Mouse (Mus musculus) hindbrain, embryonic 16.5 days (tissue): ENCODE measurements around the gene Glcci1. TPM values are rescaled to one million over a fixed set of nuclear protein-coding genes. Genes with fewer than 3 reads are reported as not detected.

ENCODE experiments used
- ATAC-seq: fragments of 200-750 bp; cut with Nextera tagmentation; 2 replicates; pipeline ENCODE4 v1.8.0; 2017; ENCODE audit warnings: moderate TSS enrichment, moderate library complexity
- H3K27ac ChIP-seq: fragments of 300-500 bp; sonication (generic); 2 replicates; pipeline ENCODE4 v1.5.1; 2014; ENCODE audit warnings: low read depth, mild to moderate bottlenecking, control low read depth, low read length, moderate library complexity
- H3K27me3 ChIP-seq: fragments of 300-500 bp; sonication (generic); replicated peaks from 2 replicates; pipeline ENCODE4 v1.6.1; 2014; ENCODE audit warnings: low read length; ENCODE audit not compliant: control insufficient read depth, insufficient read depth
- H3K36me3 ChIP-seq: fragments of 300-500 bp; sonication (generic); 2 replicates; pipeline ENCODE4 v1.6.1; 2014; ENCODE audit warnings: mild to moderate bottlenecking, low read length, moderate library complexity, mixed read lengths; ENCODE audit not compliant: control insufficient read depth, insufficient read depth
- H3K4me1 ChIP-seq: fragments of 300-500 bp; sonication (generic); 2 replicates; pipeline ENCODE4 v1.6.1; 2014; ENCODE audit warnings: low read depth, low read length; ENCODE audit not compliant: control insufficient read depth, insufficient read depth
- H3K4me2 ChIP-seq: fragments of 300-500 bp; sonication (generic); 2 replicates; pipeline ENCODE4 v1.6.1; 2014; ENCODE audit warnings: mild to moderate bottlenecking, low read length, control low read depth, moderate library complexity
- H3K4me3 ChIP-seq: fragments of 300-500 bp; sonication (generic); 2 replicates; pipeline ENCODE4 v1.5.1; 2014; ENCODE audit warnings: mild to moderate bottlenecking, low read length, control low read depth, moderate library complexity
- H3K9ac ChIP-seq: fragments of 300-500 bp; sonication (generic); 2 replicates; pipeline ENCODE4 v1.6.1; 2014; ENCODE audit warnings: low read depth, mild to moderate bottlenecking, control low read depth, low read length, moderate library complexity
- H3K9me3 ChIP-seq: fragments of 300-500 bp; sonication (generic); 2 replicates; pipeline ENCODE4 v1.6.1; 2014; ENCODE audit warnings: mild to moderate bottlenecking, low read length, moderate library complexity; ENCODE audit not compliant: control insufficient read depth
- WGBS: fragments of 180-500 bp; shearing (Covaris S2); extraction: QIAGEN DNeasy Blood & Tissue Kit; methylation state at CpG from one replicate; pipeline ENCODE4 v1.1.7; 2014; 5-methylcytosine and 5-hydroxymethylcytosine counted together
- polyA plus RNA-seq: library from polyadenylated mRNA; unstranded; fragments of >200 nt; fragmentation: Nextera tagmentation; extraction: Ambion mirVana; gene quantifications from 2 replicates; pipeline ENCODE4 v1.2.1, GENCODE M21; 2015

Gene Glcci1
- polyA plus RNA-seq, 1 experiment from 2014 or later = 3.9 TPM

- H3K4me3 ChIP-seq = no peak overlapping the region
- 74% methylated on average over 7 of the region's 7 CpGs for WGBS
- no peaks in the 10 kb centered on the region for H3K27me3 ChIP-seq
- H3K4me2 ChIP-seq = no peak overlapping the region
- H3K27ac ChIP-seq = no peak overlapping the region
- no peaks in the 10 kb centered on the region for H3K9me3 ChIP-seq
- no peaks in the 10 kb centered on the region for H3K4me1 ChIP-seq
- no peak for ATAC-seq
- H3K36me3 ChIP-seq = no peaks in the 10 kb centered on the region
- H3K9ac ChIP-seq = no peak overlapping the region
These were observed 20.1 kb upstream of the Glcci1 start for GRCm38 (mm10) chr6:8489266-8489665.

- H3K36me3 ChIP-seq = no peaks in the 10 kb centered on the region
- no peak overlapping the region for H3K27ac ChIP-seq
- no peaks in the 10 kb centered on the region for H3K27me3 ChIP-seq
- no peaks in the 10 kb centered on the region for H3K4me1 ChIP-seq
- no peaks in the 10 kb centered on the region for H3K9me3 ChIP-seq
- H3K4me2 ChIP-seq = no peak overlapping the region
- H3K9ac ChIP-seq = no peak overlapping the region
- WGBS = 82% methylated on average over 1 of the region's 1 CpGs
- no peak for ATAC-seq
- H3K4me3 ChIP-seq = no peak overlapping the region
These were observed 19.3 kb upstream of the Glcci1 start for GRCm38 (mm10) chr6:8489938-8490585.

- Histone ChIP-seq H3K4me3 (no peak overlapping the region), H3K36me3 (no peaks in the 10 kb centered on the region), H3K9me3 (no peaks in the 10 kb centered on the region), H3K27ac (no peak overlapping the region), H3K9ac (no peak overlapping the region), H3K27me3 (no peaks in the 10 kb centered on the region), H3K4me1 (no peaks in the 10 kb centered on the region), H3K4me2 (no peak overlapping the region)
- WGBS = 95% methylated on average over 3 of the region's 3 CpGs
- ATAC-seq = no peak
These were observed 17.2 kb upstream of the Glcci1 start for GRCm38 (mm10) chr6:8492248-8492647.

- no peak overlapping the region for H3K4me2 ChIP-seq
- no peaks in the 10 kb centered on the region; the same call in 1 of the 2 replicates for H3K9me3 ChIP-seq
- no peaks in the 10 kb centered on the region for H3K36me3 ChIP-seq
- no peak overlapping the region for H3K9ac ChIP-seq
- H3K27ac ChIP-seq = no peak overlapping the region
- H3K4me3 ChIP-seq = no peak overlapping the region
- H3K4me1 ChIP-seq = no peaks in the 10 kb centered on the region
- WGBS = 87% methylated on average over 5 of the region's 5 CpGs
- ATAC-seq = no peak
- H3K27me3 ChIP-seq = no peaks in the 10 kb centered on the region
These were observed 14.1 kb upstream of the Glcci1 start for GRCm38 (mm10) chr6:8495109-8495826.

- Histone ChIP-seq H3K9me3 (no peaks in the 10 kb centered on the region; the same call in 1 of the 2 replicates), H3K27ac (no peak overlapping the region), H3K36me3 (no peaks in the 10 kb centered on the region), H3K4me3 (no peak overlapping the region), H3K9ac (no peak overlapping the region), H3K27me3 (no peaks in the 10 kb centered on the region), H3K4me1 (no peaks in the 10 kb centered on the region), H3K4me2 (no peak overlapping the region)
- 94% methylated on average over 4 of the region's 4 CpGs for WGBS
- ATAC-seq = no peak
These were observed 13.6 kb upstream of the Glcci1 start for GRCm38 (mm10) chr6:8495827-8496222.

- H3K9ac ChIP-seq = no peak overlapping the region
These were observed 12.0 kb upstream of the Glcci1 start for GRCm38 (mm10) chr6:8497234-8497867.

GRCm38 (mm10) chr6:8497868-8498257, 11.5 kb upstream of the Glcci1 start:
- H3K27me3 ChIP-seq = no peaks in the 10 kb centered on the region
- no peak overlapping the region for H3K27ac ChIP-seq
- WGBS = 59% methylated on average over 6 of the region's 6 CpGs
- H3K36me3 ChIP-seq = no peaks in the 10 kb centered on the region
- no peaks in the 10 kb centered on the region; the same call in 1 of the 2 replicates for H3K9me3 ChIP-seq
- no peak for ATAC-seq
- no peak overlapping the region for H3K4me3 ChIP-seq
- no peak overlapping the region for H3K9ac ChIP-seq
- no peak overlapping the region for H3K4me2 ChIP-seq
- no peaks in the 10 kb centered on the region for H3K4me1 ChIP-seq

More at GRCm38 (mm10) chr6:8497234-8497867, 12.0 kb upstream of the Glcci1 start:
- Histone ChIP-seq H3K27me3 (no peaks in the 10 kb centered on the region), H3K4me3 (no peak overlapping the region), H3K9me3 (no peaks in the 10 kb centered on the region; the same call in 1 of the 2 replicates), H3K36me3 (no peaks in the 10 kb centered on the region), H3K4me2 (no peak overlapping the region), H3K27ac (no peak overlapping the region), H3K4me1 (no peaks in the 10 kb centered on the region)
- no peak for ATAC-seq
- WGBS = 78% methylated on average over 6 of the region's 6 CpGs

- Histone ChIP-seq H3K27me3 (no peaks in the 10 kb centered on the region), H3K9me3 (no peaks in the 10 kb centered on the region; the same call in 1 of the 2 replicates), H3K9ac (no peak overlapping the region), H3K4me1 (no peaks in the 10 kb centered on the region), H3K36me3 (no peaks in the 10 kb centered on the region), H3K4me3 (no peak overlapping the region), H3K4me2 (no peak overlapping the region), H3K27ac (no peak overlapping the region)
- no peak for ATAC-seq
- 94% methylated on average over 3 of the region's 3 CpGs for WGBS
These were observed 10.4 kb upstream of the Glcci1 start for GRCm38 (mm10) chr6:8498961-8499360.

- Histone ChIP-seq H3K27me3 (no peaks in the 10 kb centered on the region), H3K9ac (no peak overlapping the region), H3K4me2 (no peak overlapping the region), H3K27ac (no peak overlapping the region), H3K4me1 (peaks cover 4% of the 10 kb centered on the region), H3K9me3 (no peaks in the 10 kb centered on the region; the same call in 1 of the 2 replicates), H3K4me3 (no peak overlapping the region), H3K36me3 (no peaks in the 10 kb centered on the region)
- ATAC-seq = no peak
- 26% methylated on average over 3 of the region's 3 CpGs for WGBS
These were observed 5.4 kb upstream of the Glcci1 start for GRCm38 (mm10) chr6:8503953-8504352.
